ENCODE assay signal across 7 mouse cellular contexts in the genomic region with DNA sequence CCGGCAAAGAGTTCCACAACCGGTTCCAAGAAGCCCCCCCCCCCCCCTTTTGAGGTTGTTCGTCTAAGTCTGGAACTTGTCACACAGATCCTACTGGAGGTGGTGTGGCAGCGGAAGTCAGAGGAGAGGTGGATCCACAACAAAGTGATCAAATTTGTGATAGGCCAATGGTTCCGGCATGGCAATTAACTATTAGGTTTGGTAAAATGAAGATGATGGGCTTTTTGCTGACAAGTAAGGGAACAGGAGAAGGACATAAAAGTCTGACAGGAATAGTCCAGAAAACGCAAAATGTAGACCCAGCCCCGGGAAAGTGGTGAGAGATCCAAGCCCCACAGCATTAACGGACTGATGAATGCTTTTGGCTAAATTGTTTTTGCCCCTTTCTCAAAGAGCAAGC. TPM values are rescaled to one million over a fixed set of nuclear protein-coding genes. Genes with fewer than 3 reads are reported as not detected.
A peak's percentile ranks its signal among the peaks of the same experiment; 100 is the strongest.
DNase-seq lines count a peak whose midpoint lies in the region; ATAC-seq and TF ChIP-seq lines count a peak whose summit lies in the region.

No protein-coding gene starts in this region.

- no peak for DNase-seq in yolk sac, embryonic 10.5 days (ENCODE audit: low spot score)

- H3K27ac ChIP-seq in embryonic facial prominence, embryonic 15.5 days (replicated peaks), result peak overlapping the region; percentile 99
- peak overlapping the region; percentile 96 for H3K27ac ChIP-seq in intestine, embryonic 16.5 days (ENCODE audit: low read length)
- H3K27ac ChIP-seq in small intestine, adult 2 months (ENCODE audit: insufficient read depth, low read depth, low read length), result peak overlapping the region; percentile 97

- TF ChIP-seq POLR2A in small intestine, adult 2 months (IDR thresholded peaks at IDR 0.05; ENCODE audit: low read depth, low read length), result no peak

- no peak for ATAC-seq in megakaryocyte, adult 5-6 weeks (ENCODE audit: poor library complexity, severe bottlenecking)
- ATAC-seq in embryonic facial prominence, embryonic 15.5 days (ENCODE audit: insufficient number of reproducible peaks, low FRiP score, low TSS enrichment, low read depth), result no peak
- no peak for ATAC-seq in intestine, embryonic 16.5 days
- ATAC-seq in monocyte, adult 5-6 weeks (replicated peaks; ENCODE audit: insufficient number of reproducible peaks, low FRiP score, low TSS enrichment, poor library complexity, severe bottlenecking), result no peak

- peak overlapping the region; percentile 61 for H3K4me2 ChIP-seq in embryonic facial prominence, embryonic 15.5 days (replicated peaks)
- peak overlapping the region; percentile 64 for H3K4me2 ChIP-seq in intestine, embryonic 16.5 days (ENCODE audit: low read depth, low read length)

- peaks cover 20% of the 10 kb centered on the region for H3K36me3 ChIP-seq in megakaryocyte, embryonic 14.5 days (replicated peaks; ENCODE audit: low read length)
- H3K36me3 ChIP-seq in embryonic facial prominence, embryonic 15.5 days, result peaks cover 20% of the 10 kb centered on the region
- peaks cover 3% of the 10 kb centered on the region; the same call in 1 of the 2 replicates for H3K36me3 ChIP-seq in intestine, embryonic 16.5 days (ENCODE audit: control insufficient read depth, insufficient read depth, low read length)
- peaks cover 4% of the 10 kb centered on the region; the same call in 1 of the 2 replicates for H3K36me3 ChIP-seq in small intestine, adult 2 months (ENCODE audit: control insufficient read depth, insufficient read depth, low read length)

- no peaks in the 10 kb centered on the region for H3K9me3 ChIP-seq in megakaryocyte, embryonic 14.5 days
- H3K9me3 ChIP-seq in embryonic facial prominence, embryonic 15.5 days (replicated peaks), result no peaks in the 10 kb centered on the region
- no peaks in the 10 kb centered on the region for H3K9me3 ChIP-seq in intestine, embryonic 16.5 days (ENCODE audit: control insufficient read depth, low read length)

- no peaks in the 10 kb centered on the region for H3K27me3 ChIP-seq in megakaryocyte, embryonic 14.5 days (replicated peaks)
- no peaks in the 10 kb centered on the region for H3K27me3 ChIP-seq in embryonic facial prominence, embryonic 15.5 days
- H3K27me3 ChIP-seq in intestine, embryonic 16.5 days (replicated peaks; ENCODE audit: control insufficient read depth, insufficient read depth, low read length), result no peaks in the 10 kb centered on the region
- H3K27me3 ChIP-seq in small intestine, adult 2 months (ENCODE audit: control insufficient read depth, insufficient read depth, low read length), result no peaks in the 10 kb centered on the region

- H3K4me1 ChIP-seq in megakaryocyte, embryonic 14.5 days, result peaks cover 12% of the 10 kb centered on the region
- H3K4me1 ChIP-seq in embryonic facial prominence, embryonic 15.5 days, result 0 out of 2 replicates have a peak, but pooled peaks cover 3% of the 10 kb centered on the region
- H3K4me1 ChIP-seq in intestine, embryonic 16.5 days (ENCODE audit: control insufficient read depth, insufficient read depth, low read length), result no peaks in the 10 kb centered on the region
- no peaks in the 10 kb centered on the region for H3K4me1 ChIP-seq in small intestine, adult 2 months (ENCODE audit: control insufficient read depth, insufficient read depth, insufficient read length, low read length)

- peak overlapping the region; percentile 97 for H3K4me3 ChIP-seq in megakaryocyte, embryonic 14.5 days (replicated peaks)
- H3K4me3 ChIP-seq in embryonic facial prominence, embryonic 15.5 days (replicated peaks), result peak overlapping the region; percentile 73
- peak overlapping the region; percentile 70 for H3K4me3 ChIP-seq in intestine, embryonic 16.5 days (ENCODE audit: low read length)
- peak overlapping the region; percentile 74; the same call in 1 of the 2 replicates for H3K4me3 ChIP-seq in small intestine, adult 2 months (ENCODE audit: low read depth, low read length)

- WGBS in embryonic facial prominence, embryonic 15.5 days, result 23% methylated on average over 8 of the region's 8 CpGs
- 39% methylated on average over 8 of the region's 8 CpGs for WGBS in intestine, embryonic 16.5 days
- WGBS in small intestine, adult 2 months, result 45% methylated on average over 8 of the region's 8 CpGs

- no peak for TF ChIP-seq CTCF in small intestine, adult 2 months (IDR thresholded peaks at IDR 0.05; ENCODE audit: extremely low read depth, insufficient read length, insufficient replicate concordance, low read depth, low read length)

- no peak overlapping the region for H3K9ac ChIP-seq in embryonic facial prominence, embryonic 15.5 days
- peak overlapping the region; percentile 80 for H3K9ac ChIP-seq in intestine, embryonic 16.5 days (ENCODE audit: low read depth, low read length)

RNA-seq across cellular contexts. Expression of gene Psma3, which starts 6.8 kb away (rescaled TPM):
- polyA plus RNA-seq in megakaryocyte, embryonic 14.5 days (2012; ENCODE audit: insufficient read depth, low replicate concordance), result 6.6 and 16.5 TPM in 2 replicates
- total RNA-seq in megakaryocyte, adult 5-6 weeks (2015), result 302 and 324 TPM in 2 replicates
- 246 and 252 TPM in 2 replicates for total RNA-seq in megakaryocyte, adult 5-6 weeks (2017)
- polyA plus RNA-seq in embryonic facial prominence, embryonic 15.5 days (2015; fragmentation: Nextera tagmentation; extraction: Ambion mirVana), result 518 and 555 TPM in 2 replicates
- 516 and 562 TPM in 2 replicates for polyA plus RNA-seq in intestine, embryonic 16.5 days (2015; fragmentation: Nextera tagmentation; extraction: Ambion mirVana)
- polyA plus RNA-seq in small intestine, adult 2 months (2012; rRNA removed), result 4.4 and 7.1 TPM in 2 replicates
- 262 to 390 TPM (median 305 TPM) in 3 replicates for total RNA-seq in monocyte, adult 5-6 weeks (2017)

RNA-seq across cellular contexts. Expression of gene Actr10, which starts 29.9 kb away (rescaled TPM):
- polyA plus RNA-seq in megakaryocyte, embryonic 14.5 days (2012; ENCODE audit: insufficient read depth, low replicate concordance), result 1.4 and 1.9 TPM in 2 replicates
- 109 and 153 TPM in 2 replicates for total RNA-seq in megakaryocyte, adult 5-6 weeks (2015)
- 54.0 and 81.4 TPM in 2 replicates for total RNA-seq in megakaryocyte, adult 5-6 weeks (2017)
- polyA plus RNA-seq in embryonic facial prominence, embryonic 15.5 days (2015; fragmentation: Nextera tagmentation; extraction: Ambion mirVana), result 215 TPM in 2 replicates
- polyA plus RNA-seq in intestine, embryonic 16.5 days (2015; fragmentation: Nextera tagmentation; extraction: Ambion mirVana), result 205 and 213 TPM in 2 replicates
- 2.9 and 6.4 TPM in 2 replicates for polyA plus RNA-seq in small intestine, adult 2 months (2012; rRNA removed)
- 46.0 to 74.1 TPM (median 73.9 TPM) in 3 replicates for total RNA-seq in monocyte, adult 5-6 weeks (2017)

RNA-seq across cellular contexts. Expression of gene Arid4a, which starts 48.2 kb away (rescaled TPM):
- 1.4 and 10.2 TPM in 2 replicates for polyA plus RNA-seq in megakaryocyte, embryonic 14.5 days (2012; ENCODE audit: insufficient read depth, low replicate concordance)
- 42.4 and 45.0 TPM in 2 replicates for total RNA-seq in megakaryocyte, adult 5-6 weeks (2015)
- 74.6 and 79.6 TPM in 2 replicates for total RNA-seq in megakaryocyte, adult 5-6 weeks (2017)
- polyA plus RNA-seq in embryonic facial prominence, embryonic 15.5 days (2015; fragmentation: Nextera tagmentation; extraction: Ambion mirVana), result 39.6 and 43.8 TPM in 2 replicates
- polyA plus RNA-seq in intestine, embryonic 16.5 days (2015; fragmentation: Nextera tagmentation; extraction: Ambion mirVana), result 35.1 and 35.8 TPM in 2 replicates
- polyA plus RNA-seq in small intestine, adult 2 months (2012; rRNA removed), result 2.3 and 2.4 TPM in 2 replicates
- total RNA-seq in monocyte, adult 5-6 weeks (2017), result 91.2 to 156 TPM (median 106 TPM) in 3 replicates

Comparison
In these comparisons a context has a peak if more than half of its experiments do, and no peak if none do; other contexts are left out.
1. RNA of gene Psma3, which starts 6.8 kb away (polyA plus RNA-seq): 516 to 562 TPM in intestine, embryonic 16.5 days and 518 to 555 TPM in embryonic facial prominence, embryonic 15.5 days; 6.6 to 16.5 TPM in megakaryocyte, embryonic 14.5 days and 4.4 to 7.1 TPM in small intestine, adult 2 months; every median in the first group is over 10 times any median in the second.
2. RNA of gene Actr10, which starts 29.9 kb away (polyA plus RNA-seq): 215 TPM in embryonic facial prominence, embryonic 15.5 days and 205 to 213 TPM in intestine, embryonic 16.5 days; 2.9 to 6.4 TPM in small intestine, adult 2 months and 1.4 to 1.9 TPM in megakaryocyte, embryonic 14.5 days; every median in the first group is over 10 times any median in the second.
3. Peak in every context shown above with its lines, with median percentiles within 50 percentile points of each other: H3K4me3 ChIP-seq and H3K27ac ChIP-seq.